Mouse (Mus musculus) liver, adult (tissue): ENCODE measurements around the gene Ralbp1.

ENCODE experiments used
- GATA4 ChIP-seq: IDR thresholded peaks from 2 replicates; pipeline ENCODE4 v1.6.1; 2014; ENCODE audit warnings: mild to moderate bottlenecking, low read length; ENCODE audit not compliant: insufficient replicate concordance

The Ralbp1 gene

DNA sequence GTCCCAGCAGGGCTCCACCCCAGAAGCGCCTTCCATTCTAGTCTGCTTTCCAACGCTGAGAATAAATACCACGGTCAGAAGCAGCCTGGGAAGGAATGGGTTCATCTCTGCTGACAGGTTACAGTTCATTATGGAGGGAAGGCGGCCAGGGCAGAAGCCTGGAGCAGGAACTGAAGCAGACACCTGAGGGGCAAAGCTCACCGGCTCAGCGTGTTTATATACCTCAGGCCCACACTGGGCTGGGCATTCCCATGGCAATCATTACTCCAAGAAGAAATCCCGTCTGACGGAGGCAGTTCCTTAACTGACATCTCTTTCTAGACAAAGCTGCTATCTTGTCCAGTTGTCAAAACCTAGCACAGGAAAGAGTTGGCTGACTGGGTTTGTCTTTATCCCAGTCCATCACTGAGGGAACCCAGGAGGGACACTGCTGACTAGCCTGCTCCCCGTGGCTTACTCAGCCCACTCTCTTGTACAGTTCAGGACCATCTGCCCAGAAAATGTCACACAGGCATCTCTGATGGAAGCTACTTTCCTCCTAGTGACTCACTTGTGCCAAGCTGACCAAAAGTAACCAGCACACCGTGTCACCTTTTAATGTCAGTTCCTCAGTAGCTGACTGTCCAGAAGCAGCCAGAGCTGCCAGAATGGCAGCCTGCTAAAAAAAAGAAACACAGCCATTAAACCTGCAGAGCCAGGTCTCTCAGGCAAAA is 42.8 kb downstream of the Ralbp1 start:
- no peak for TF ChIP-seq GATA4

DNA sequence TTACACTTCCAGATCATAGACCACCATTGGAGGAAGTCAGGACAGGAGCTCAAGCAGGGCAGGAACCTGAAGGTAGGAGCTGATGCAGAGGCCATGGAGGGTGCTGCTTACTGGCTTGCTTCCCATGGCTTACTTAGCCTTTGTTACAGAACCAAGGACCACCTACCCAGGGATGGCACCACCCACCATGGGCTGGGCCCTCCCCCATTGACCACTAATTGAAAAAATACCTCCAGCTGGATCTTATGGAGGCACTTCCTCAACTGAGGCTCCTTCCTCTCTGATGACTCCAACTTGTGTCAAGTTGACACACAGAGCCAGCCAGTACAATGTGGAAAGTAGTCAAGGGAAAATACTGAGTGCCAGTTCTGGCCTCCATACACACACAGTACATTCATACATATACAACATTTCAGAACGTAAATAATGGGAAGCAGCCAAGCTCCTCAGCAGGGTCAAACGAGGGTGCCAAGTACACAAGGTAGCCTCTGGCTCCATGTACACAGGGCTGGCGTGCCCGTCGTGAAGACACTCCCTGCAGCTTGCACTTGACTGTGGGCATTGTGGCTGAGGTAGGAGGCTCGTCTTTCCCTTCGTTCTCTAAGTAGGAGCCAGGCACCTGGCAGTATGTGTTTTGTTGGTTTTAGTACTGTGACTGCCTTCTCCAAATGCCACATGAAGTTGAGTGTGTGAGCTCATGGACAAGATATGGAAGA is 45.9 kb downstream of the Ralbp1 start:
- TF ChIP-seq GATA4: no peak

- no peak for TF ChIP-seq GATA4
These were observed 48.9 kb downstream of the Ralbp1 start for GRCm38 (mm10) chr17:65836746-65837145.

DNA sequence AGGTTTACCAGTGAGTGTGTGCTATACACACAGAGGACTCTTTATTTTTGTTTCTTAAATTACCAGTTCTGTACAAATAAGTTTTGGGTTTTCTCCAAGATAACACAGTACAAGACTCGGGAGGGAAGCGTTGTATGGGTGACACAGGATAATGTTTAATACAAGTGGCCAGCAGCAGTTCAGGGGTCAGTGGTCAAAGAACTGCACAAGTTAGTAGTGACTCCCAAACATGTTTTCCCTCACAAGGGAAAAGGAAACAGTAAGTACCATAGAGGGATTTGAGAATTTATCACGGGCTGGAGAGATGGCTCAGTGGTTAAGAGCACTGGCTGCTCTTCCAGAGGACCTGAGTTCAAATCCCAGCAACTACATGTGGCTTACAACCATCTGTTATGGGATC is 51.7 kb downstream of the Ralbp1 start:
- TF ChIP-seq GATA4: no peak

GRCm38 (mm10) chr17:65830216-65830863 is 55.3 kb downstream of the Ralbp1 start:
- TF ChIP-seq GATA4: no peak

GRCm38 (mm10) chr17:65828951-65829350 is 56.6 kb downstream of the Ralbp1 start:
- TF ChIP-seq GATA4: no peak

DNA sequence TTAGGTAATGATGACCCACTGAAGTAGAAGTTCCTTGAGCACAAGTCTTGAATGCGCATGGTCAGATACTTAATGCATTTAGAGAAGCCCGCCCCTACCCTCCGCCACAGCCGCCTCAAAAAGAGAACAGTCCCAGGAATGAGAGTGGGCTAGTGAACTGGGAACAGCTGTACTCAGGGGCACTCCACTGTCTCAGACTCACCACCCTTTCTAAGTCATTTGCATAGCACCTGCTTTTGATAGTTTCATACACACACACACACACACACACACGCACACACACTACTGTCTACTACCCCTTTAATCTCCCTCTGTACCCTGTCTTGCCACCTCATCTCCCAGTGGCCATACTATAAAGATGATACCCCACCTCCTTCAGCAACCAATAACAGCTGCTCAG is 57.7 kb downstream of the Ralbp1 start:
- no peak for TF ChIP-seq GATA4

GRCm38 (mm10) chr17:65827119-65827840 is 58.3 kb downstream of the Ralbp1 start:
- TF ChIP-seq GATA4: no peak

DNA sequence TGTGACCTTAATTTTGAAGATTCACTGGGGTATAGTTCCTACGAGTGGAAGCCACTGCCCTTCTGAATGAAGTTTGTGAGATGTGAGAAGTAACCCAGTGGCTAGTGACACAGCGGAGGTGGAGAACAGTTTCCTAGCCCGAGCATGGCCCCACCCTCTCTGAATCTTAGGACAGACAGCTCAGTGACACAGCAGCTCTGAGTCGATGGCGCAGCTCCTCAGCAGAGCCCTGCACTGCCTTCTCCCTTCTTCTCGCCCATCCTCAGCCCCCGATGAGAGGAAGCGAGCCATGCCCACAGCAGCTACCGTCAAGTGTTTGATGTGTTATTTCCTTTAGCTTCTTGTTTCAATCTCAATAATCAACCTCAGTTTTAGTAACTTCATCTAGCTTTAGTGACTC is 59.3 kb downstream of the Ralbp1 start:
- TF ChIP-seq GATA4: no peak

DNA sequence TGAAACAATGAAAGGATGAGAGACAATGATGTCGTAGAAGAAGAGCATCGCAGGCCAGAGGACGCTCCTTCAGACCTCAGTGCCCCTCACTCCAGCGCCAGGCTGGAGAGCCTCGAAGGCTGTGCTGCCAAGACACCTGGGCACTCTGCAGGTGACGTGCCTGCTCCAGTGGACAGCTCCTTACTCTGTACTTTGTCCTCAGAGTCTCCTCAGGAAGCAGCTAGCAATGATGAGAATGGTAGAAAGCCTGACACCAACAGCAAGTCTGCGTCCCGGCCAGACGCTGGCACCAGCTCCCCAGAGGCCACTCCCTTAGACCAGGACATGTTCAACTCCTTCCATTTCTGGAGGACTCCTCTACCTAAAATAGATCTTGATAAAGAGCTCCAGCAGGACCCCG is 61.4 kb downstream of the Ralbp1 start:
- TF ChIP-seq GATA4: no peak

DNA sequence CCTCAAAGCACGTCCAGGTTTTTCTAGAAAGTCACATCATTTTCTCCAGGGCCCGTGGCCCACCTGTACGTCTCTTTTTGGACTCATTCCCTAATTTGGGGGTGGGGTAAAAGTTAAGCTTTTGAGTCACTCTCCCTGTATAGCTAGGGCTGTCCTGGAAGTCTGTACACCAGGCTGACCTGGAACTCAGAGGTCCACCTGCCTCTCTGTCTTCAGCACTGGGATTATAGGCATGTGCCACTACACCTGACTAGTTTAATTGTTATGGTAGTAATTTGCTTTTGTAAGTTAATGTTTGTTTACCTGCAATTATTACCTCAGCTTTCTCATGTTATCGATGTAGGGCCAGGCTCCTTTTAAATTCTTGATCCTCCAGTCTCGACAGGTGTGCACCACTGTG is 63.2 kb downstream of the Ralbp1 start:
- TF ChIP-seq GATA4: no peak

- TF ChIP-seq GATA4: no peak
These were observed 65.4 kb downstream of the Ralbp1 start for GRCm38 (mm10) chr17:65820197-65820596.

- no peak for TF ChIP-seq GATA4
These were observed 71.8 kb downstream of the Ralbp1 start for GRCm38 (mm10) chr17:65813763-65814162.

- TF ChIP-seq GATA4: no peak
These were observed 74.6 kb downstream of the Ralbp1 start for GRCm38 (mm10) chr17:65811032-65811431.

DNA sequence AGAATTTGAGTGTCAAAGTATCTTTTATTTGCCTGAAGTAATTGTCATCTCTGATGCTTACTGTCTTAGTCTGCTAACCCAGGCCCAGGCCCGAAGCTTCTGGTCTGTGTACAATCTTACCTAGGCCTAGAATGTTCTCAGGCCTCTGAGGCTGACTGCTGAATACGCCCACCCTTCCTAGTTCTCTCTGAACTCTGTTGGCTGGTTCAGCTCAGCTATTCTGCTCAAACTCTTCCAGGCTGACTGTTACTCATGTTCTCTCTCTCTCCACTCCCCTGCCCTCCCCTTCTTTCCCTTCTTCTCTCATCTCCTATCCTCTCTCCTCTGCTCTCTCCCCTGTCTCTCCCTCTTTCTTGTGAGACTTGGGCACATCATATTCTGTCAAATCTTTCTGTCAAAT is 79.2 kb downstream of the Ralbp1 start:
- no peak for TF ChIP-seq GATA4

DNA sequence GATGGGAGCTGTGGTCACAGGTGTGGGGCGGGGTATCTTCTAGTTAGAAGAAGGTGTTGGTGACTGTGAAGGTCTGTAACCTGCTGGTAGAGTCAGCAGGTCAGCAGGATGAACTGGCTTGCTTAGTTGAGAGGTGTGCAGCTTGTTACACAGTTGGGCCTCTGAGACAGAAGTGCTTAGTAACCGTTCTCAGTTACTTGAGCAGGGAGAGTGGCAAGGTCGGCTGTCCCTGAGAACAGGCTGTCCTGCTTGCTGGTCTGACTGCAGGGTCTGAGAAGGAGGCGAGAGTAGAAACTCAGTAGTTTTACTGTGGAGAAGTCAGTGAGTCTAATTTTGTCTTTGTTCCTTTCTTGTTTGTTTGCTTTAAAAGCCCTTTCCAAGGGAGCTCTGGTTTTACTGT is 79.6 kb downstream of the Ralbp1 start:
- TF ChIP-seq GATA4: no peak

DNA sequence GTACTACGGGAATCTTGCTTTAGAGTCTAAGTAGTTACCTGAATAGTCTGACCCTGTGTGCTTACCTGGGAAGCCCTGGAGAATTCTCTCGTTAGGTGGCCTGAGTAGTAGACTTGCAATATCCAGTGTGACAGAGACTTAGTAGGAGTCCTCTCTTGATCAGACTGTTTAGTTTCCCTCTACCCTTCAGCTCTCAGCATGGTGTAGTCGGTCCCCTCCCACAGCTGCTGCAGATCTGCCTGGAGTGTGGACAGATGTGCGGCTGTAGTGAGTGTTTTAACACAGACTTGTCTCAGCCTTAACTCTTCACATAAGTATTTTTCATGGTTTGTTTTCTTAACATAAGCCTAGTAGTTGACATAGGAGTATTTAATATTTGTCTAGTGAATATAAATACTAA is 83.6 kb downstream of the Ralbp1 start:
- TF ChIP-seq GATA4: no peak
